Mouse (Mus musculus): Measurements from ENCODE around the gene Grk2.

- TF ChIP-seq POLR2A (IDR thresholded peaks at IDR 0.05; ENCODE audit: insufficient read length, low read depth): no peak
- TF ChIP-seq POLR2AphosphoS2 (IDR thresholded peaks at IDR 0.05; ENCODE audit: insufficient read length, low read depth): no peak
- no peak for TF ChIP-seq TCF12 (IDR thresholded peaks at IDR 0.05; ENCODE audit: insufficient read depth, poor library complexity, severe bottlenecking)
- TF ChIP-seq TCF3 (IDR thresholded peaks at IDR 0.05; ENCODE audit: insufficient read length, low read depth): no peak
- no peak for TF ChIP-seq REST (IDR thresholded peaks at IDR 0.05; ENCODE audit: insufficient read depth, insufficient read length)
- no peak for TF ChIP-seq USF1 (IDR thresholded peaks at IDR 0.05; ENCODE audit: low read depth)
- TF ChIP-seq MYOG (IDR thresholded peaks at IDR 0.05; ENCODE audit: control insufficient read depth in 1 of 3, insufficient read depth in 1 of 3, insufficient read length in 2 of 3, low read depth in 2 of 3): no peak
- TF ChIP-seq MYOD1 (IDR thresholded peaks at IDR 0.05; ENCODE audit: control insufficient read depth in 1 of 3, insufficient read length in 2 of 3, low read depth in 2 of 3): no peak
- TF ChIP-seq CEBPB (IDR thresholded peaks at IDR 0.05; ENCODE audit: insufficient read depth, poor library complexity, severe bottlenecking): no peak
- no peak for TF ChIP-seq MAX (IDR thresholded peaks at IDR 0.05; ENCODE audit: low read depth)
- TF ChIP-seq E2F4 (IDR thresholded peaks at IDR 0.05; ENCODE audit: insufficient read depth): no peak
Measured at GRCm38 (mm10) chr19:4294381-4295097, 11.5 kb downstream of the Grk2 start.

Measured in myocyte (in vitro differentiated cells).